Mouse (Mus musculus): ENCODE results near the gene Eml5. TPM values are rescaled to one million over a fixed set of nuclear protein-coding genes. Genes with fewer than 3 reads are reported as not detected.

Gene Eml5
- 19.3 to 26.1 TPM (median 22.5 TPM) in 4 replicates for total RNA-seq (2023; ENCODE audit: inconsistent age)

GRCm38 (mm10) chr12:98900881-98901801, at the start of gene Eml5:
Gene Eml5, minus strand, starts transcription at chr12:98901484.

GRCm38 (mm10) chr12:98920194-98920991, 19.1 kb upstream of the Eml5 start, which contains the start of gene Ttc8:
Gene Ttc8, plus strand, starts transcription at chr12:98920574.

DNA sequence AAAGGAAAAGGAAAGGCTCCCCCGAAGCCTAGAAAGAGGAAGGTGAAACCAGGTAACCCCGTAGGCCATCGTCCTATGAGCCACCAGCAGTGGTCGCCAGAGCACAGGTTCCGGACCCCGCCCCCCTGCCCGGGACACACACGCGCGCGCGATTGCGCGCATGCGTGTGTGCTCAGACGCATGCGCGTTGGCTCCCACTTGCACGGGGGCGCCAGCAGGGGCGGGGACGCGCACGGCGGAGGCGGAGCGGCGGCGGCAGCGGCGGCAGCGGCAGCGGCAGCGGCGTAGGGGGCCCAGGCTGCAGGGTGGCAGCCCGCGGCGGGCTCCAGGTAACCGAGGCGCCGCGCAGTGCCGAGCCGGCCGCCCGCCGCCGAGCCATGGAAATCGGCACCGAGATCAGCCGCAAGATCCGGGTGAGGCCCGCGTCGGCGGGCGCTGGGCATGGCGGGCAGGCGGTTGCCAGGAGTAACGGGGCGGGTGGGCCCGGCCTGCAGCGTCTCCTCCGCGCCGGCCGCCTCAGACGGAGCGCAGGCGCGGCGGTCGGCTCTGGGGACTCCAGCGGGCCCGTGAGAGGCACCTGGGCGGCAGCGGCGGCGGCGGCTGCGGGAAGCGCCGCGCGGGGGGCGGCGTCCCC, 154.4 kb downstream of the Eml5 start, which contains the start of gene Zc3h14:
TSS of gene Zc3h14 (plus strand) at position 219 of the 634 bp plus-strand sequence.

DNA sequence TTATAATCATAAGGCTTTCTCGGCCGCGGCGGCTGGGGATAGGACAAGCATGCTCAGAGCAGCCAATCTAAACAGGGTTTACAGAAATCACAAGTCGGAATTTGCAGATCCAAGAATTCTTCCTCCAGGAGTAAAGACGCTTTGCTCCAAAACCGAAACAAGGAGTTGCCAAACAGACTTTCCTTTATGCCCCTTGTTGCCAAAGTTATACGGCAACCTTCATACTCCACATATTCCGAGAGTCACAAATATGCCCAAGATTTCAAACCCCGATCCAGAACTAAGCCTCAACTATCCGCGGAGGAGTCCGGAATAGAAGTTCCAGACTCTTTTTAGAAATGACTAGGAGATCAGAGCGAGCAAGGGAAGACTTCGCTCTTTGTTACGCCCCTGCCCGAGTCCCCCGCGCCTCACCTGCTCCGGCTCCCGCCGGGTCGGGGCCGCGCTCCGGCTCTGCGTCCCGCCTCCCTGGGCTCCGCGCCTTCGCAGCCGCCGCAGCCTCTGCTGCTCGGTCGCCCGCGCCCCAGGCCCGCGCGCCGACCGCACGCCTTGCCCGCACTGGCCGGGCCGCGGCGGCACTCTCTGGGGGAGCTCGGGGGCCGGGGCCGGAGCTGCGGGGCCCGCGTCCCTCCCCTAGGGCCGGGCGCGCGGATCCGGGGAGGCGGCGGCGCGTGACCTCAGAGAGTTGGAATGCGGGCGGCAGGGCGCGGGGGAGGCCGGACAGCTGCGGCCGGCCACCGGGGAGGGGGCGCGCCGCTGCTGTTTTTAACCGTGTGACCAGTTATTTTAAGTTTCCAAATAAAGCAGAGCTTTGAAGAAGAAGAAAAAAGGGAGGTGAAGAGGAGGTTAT, 164.1 kb downstream of the Eml5 start, which contains the start of gene Ptpn21:
TSS of gene Ptpn21 (minus strand) at position 455 of the 850 bp plus-strand sequence.

Other genes with a start within 250 kb of the Eml5 start
- 5.7 to 7.8 TPM (median 6.8 TPM) in 4 replicates for gene Ptpn21, start 164.1 kb downstream of the Eml5 start, total RNA-seq (2023; ENCODE audit: inconsistent age)
- gene Zc3h14, start 154.5 kb downstream of the Eml5 start, total RNA-seq (2023; ENCODE audit: inconsistent age) = 89.7 to 95.4 TPM (median 91.4 TPM) in 4 replicates
- gene Ttc8, start 19.1 kb upstream of the Eml5 start, total RNA-seq (2023; ENCODE audit: inconsistent age) = 3.3 to 4.9 TPM (median 4.2 TPM) in 4 replicates

Measured in B cell, adult (primary cell).